Mouse (Mus musculus): Measurements from ENCODE around the gene Lad1. TPM values are rescaled to one million over a fixed set of nuclear protein-coding genes. Genes with fewer than 3 reads are reported as not detected.

Gene Lad1
- polyA plus RNA-seq (2012; fragmentation: generic; extraction: Trizol), result 0.48 TPM
- long read RNA-seq, experiment 1, result 0 reads
- long read RNA-seq, experiment 2, transcript Lad1-201 (10 exons, 2,993 nt), result major isoform, 6 of 6 reads
- long read RNA-seq, experiment 2, partial matches to known transcripts, result 0 of 6 reads
- long read RNA-seq, experiment 2, other reads (novel, unspliced or antisense), result 0 of 6 reads

GRCm38 (mm10) chr1:135818481-135819086, at the start of gene Lad1:
TSS of gene Lad1 (plus strand) at chr1:135818598.
- H3K79me3 ChIP-seq (ENCODE audit: low read depth), result no peaks in the 10 kb centered on the region
- TF ChIP-seq CEBPB (IDR thresholded peaks at IDR 0.05; ENCODE audit: low read depth) (no peak), MYOG (IDR thresholded peaks at IDR 0.05; ENCODE audit: control insufficient read depth, extremely low read depth, insufficient read length) (no peak), USF1 (IDR thresholded peaks at IDR 0.05; ENCODE audit: low read depth) (no peak), FOSL1 (IDR thresholded peaks at IDR 0.05; ENCODE audit: insufficient read depth, low read length, poor library complexity, severe bottlenecking) (no peak), MAX (IDR thresholded peaks at IDR 0.05) (no peak), MYOD1 (IDR thresholded peaks at IDR 0.05; ENCODE audit: control insufficient read depth, insufficient read length, low read depth) (no peak), CTCF (IDR thresholded peaks at IDR 0.05; ENCODE audit: control insufficient read depth, insufficient read depth, insufficient read length) (no peak)
- H3K27me3 ChIP-seq (ENCODE audit: control insufficient read depth, insufficient read depth, insufficient read length), result no peaks in the 10 kb centered on the region
- H3K36me3 ChIP-seq (ENCODE audit: control insufficient read depth, insufficient read depth), result no peaks in the 10 kb centered on the region
- H3ac ChIP-seq (ENCODE audit: control insufficient read depth, insufficient read length, low read depth), result no peak within 1 kb of the TSS
- no peaks in the 10 kb centered on the region for H3K79me2 ChIP-seq (ENCODE audit: control insufficient read depth, insufficient read depth)
- no peak within 1 kb of the TSS for H3K4me3 ChIP-seq (ENCODE audit: insufficient read depth, poor library complexity, severe bottlenecking)

- peak overlapping the region; percentile 29 for H3ac ChIP-seq (ENCODE audit: control insufficient read depth, insufficient read length, low read depth)
- H3K27me3 ChIP-seq (ENCODE audit: control insufficient read depth, insufficient read depth, insufficient read length), result no peaks in the 10 kb centered on the region
- peaks cover 67% of the 10 kb centered on the region for H3K79me2 ChIP-seq (ENCODE audit: control insufficient read depth, insufficient read depth)
- H3K79me3 ChIP-seq (ENCODE audit: low read depth), result peaks cover 46% of the 10 kb centered on the region
- TF ChIP-seq FOSL1 (IDR thresholded peaks at IDR 0.05; ENCODE audit: insufficient read depth, low read length, poor library complexity, severe bottlenecking) (no peak), USF1 (IDR thresholded peaks at IDR 0.05; ENCODE audit: low read depth) (no peak), CTCF (IDR thresholded peaks at IDR 0.05; ENCODE audit: control insufficient read depth, insufficient read depth, insufficient read length) (no peak), MYOD1 (IDR thresholded peaks at IDR 0.05; ENCODE audit: control insufficient read depth, insufficient read length, low read depth) (no peak), MAX (IDR thresholded peaks at IDR 0.05) (no peak), MYOG (IDR thresholded peaks at IDR 0.05; ENCODE audit: control insufficient read depth, extremely low read depth, insufficient read length) (no peak), CEBPB (IDR thresholded peaks at IDR 0.05; ENCODE audit: low read depth) (no peak)
- H3K36me3 ChIP-seq (ENCODE audit: control insufficient read depth, insufficient read depth), result peaks cover 40% of the 10 kb centered on the region
- peak overlapping the region; percentile 12 for H3K4me3 ChIP-seq (ENCODE audit: insufficient read depth, poor library complexity, severe bottlenecking)
Measured at GRCm38 (mm10) chr1:135770237-135770636, 48.2 kb upstream of the Lad1 start.

GRCm38 (mm10) chr1:135770896-135771572, 47.4 kb upstream of the Lad1 start:
- H3K4me3 ChIP-seq (ENCODE audit: insufficient read depth, poor library complexity, severe bottlenecking), result peak overlapping the region; percentile 12
- no peaks in the 10 kb centered on the region for H3K27me3 ChIP-seq (ENCODE audit: control insufficient read depth, insufficient read depth, insufficient read length)
- peak overlapping the region; percentile 21 for H3ac ChIP-seq (ENCODE audit: control insufficient read depth, insufficient read length, low read depth)
- peaks cover 46% of the 10 kb centered on the region for H3K79me3 ChIP-seq (ENCODE audit: low read depth)
- peaks cover 40% of the 10 kb centered on the region for H3K36me3 ChIP-seq (ENCODE audit: control insufficient read depth, insufficient read depth)
- H3K79me2 ChIP-seq (ENCODE audit: control insufficient read depth, insufficient read depth), result peaks cover 60% of the 10 kb centered on the region
- TF ChIP-seq CTCF (IDR thresholded peaks at IDR 0.05; ENCODE audit: control insufficient read depth, insufficient read depth, insufficient read length) (no peak), MYOG (IDR thresholded peaks at IDR 0.05; ENCODE audit: control insufficient read depth, extremely low read depth, insufficient read length) (no peak), FOSL1 (IDR thresholded peaks at IDR 0.05; ENCODE audit: insufficient read depth, low read length, poor library complexity, severe bottlenecking) (peak; percentile 43), USF1 (IDR thresholded peaks at IDR 0.05; ENCODE audit: low read depth) (no peak), MYOD1 (IDR thresholded peaks at IDR 0.05; ENCODE audit: control insufficient read depth, insufficient read length, low read depth) (peak; percentile 70), CEBPB (IDR thresholded peaks at IDR 0.05; ENCODE audit: low read depth) (no peak)

- Histone ChIP-seq H3K36me3 (ENCODE audit: control insufficient read depth, insufficient read depth) (peaks cover 40% of the 10 kb centered on the region), H3K4me3 (ENCODE audit: insufficient read depth, poor library complexity, severe bottlenecking) (no peak overlapping the region), H3K79me2 (ENCODE audit: control insufficient read depth, insufficient read depth) (peaks cover 55% of the 10 kb centered on the region), H3ac (ENCODE audit: control insufficient read depth, insufficient read length, low read depth) (peak overlapping the region; percentile 21), H3K27me3 (ENCODE audit: control insufficient read depth, insufficient read depth, insufficient read length) (no peaks in the 10 kb centered on the region), H3K79me3 (ENCODE audit: low read depth) (peaks cover 41% of the 10 kb centered on the region)
- TF ChIP-seq USF1 (IDR thresholded peaks at IDR 0.05; ENCODE audit: low read depth) (no peak), MAX (IDR thresholded peaks at IDR 0.05) (peak; percentile 47)
Measured at GRCm38 (mm10) chr1:135771573-135771970, 46.8 kb upstream of the Lad1 start.

GRCm38 (mm10) chr1:135776596-135776995, 41.8 kb upstream of the Lad1 start:
- Histone ChIP-seq H3K4me3 (ENCODE audit: insufficient read depth, poor library complexity, severe bottlenecking) (no peak overlapping the region), H3K36me3 (ENCODE audit: control insufficient read depth, insufficient read depth) (no peaks in the 10 kb centered on the region), H3K79me3 (ENCODE audit: low read depth) (peaks cover 3% of the 10 kb centered on the region), H3K79me2 (ENCODE audit: control insufficient read depth, insufficient read depth) (peaks cover 13% of the 10 kb centered on the region), H3K27me3 (ENCODE audit: control insufficient read depth, insufficient read depth, insufficient read length) (no peaks in the 10 kb centered on the region), H3ac (ENCODE audit: control insufficient read depth, insufficient read length, low read depth) (no peak overlapping the region)
- TF ChIP-seq FOSL1 (IDR thresholded peaks at IDR 0.05; ENCODE audit: insufficient read depth, low read length, poor library complexity, severe bottlenecking), result no peak
- no peak for TF ChIP-seq CEBPB (IDR thresholded peaks at IDR 0.05; ENCODE audit: low read depth)
- TF ChIP-seq MYOG (IDR thresholded peaks at IDR 0.05; ENCODE audit: control insufficient read depth, extremely low read depth, insufficient read length), result no peak
- TF ChIP-seq CTCF (IDR thresholded peaks at IDR 0.05; ENCODE audit: control insufficient read depth, insufficient read depth, insufficient read length), result no peak
- TF ChIP-seq USF1 (IDR thresholded peaks at IDR 0.05; ENCODE audit: low read depth), result no peak
- TF ChIP-seq MAX (IDR thresholded peaks at IDR 0.05), result no peak
